Mouse (Mus musculus) liver, embryonic 14.5 days (tissue): ENCODE measurements at regions not wholly inside any gene's neighbourhood (a gene's known extent, or its start where the extent isn't known, plus 50 kb on each side); places are given as distances from the start of the nearest gene placed in this dataset.

Experiments used
- CTCF ChIP-seq: IDR thresholded peaks from 2 replicates; pipeline ENCODE4 v1.5.1; 2016; ENCODE audit warnings: antibody characterized with exemption, low read depth, control low read depth
- EP300 ChIP-seq: IDR thresholded peaks from 2 replicates; pipeline ENCODE4 v1.6.1; 2016; ENCODE audit warnings: antibody characterized with exemption, low read depth

- TF ChIP-seq CTCF (no peak), EP300 (no peak)
These were observed 200.5 kb downstream of the Gm11146 start for GRCm38 (mm10) chr16:77401185-77401943.
